Mouse (Mus musculus) midbrain, embryonic 10.5 days (tissue): Measurements from ENCODE around the gene Slc35f6. TPM values are rescaled to one million over a fixed set of nuclear protein-coding genes. Genes with fewer than 3 reads are reported as not detected.
"Not testable (repeated sequence)": the region's sequence is repeated elsewhere in the genome, so short reads cannot be mapped to it uniquely, and the experiment has no call there.

Source experiments
- DNase-seq: peaks from one replicate; pipeline ENCODE4 v3.0.0-alpha.2; 2017; ENCODE audit warnings: low spot score
- H3K27ac ChIP-seq: fragments of 300-500 bp; sonication (generic); replicated peaks from 2 replicates; pipeline ENCODE4 v1.5.1; 2016; ENCODE audit warnings: mild to moderate bottlenecking
- H3K27me3 ChIP-seq: fragments of 300-500 bp; sonication (generic); 2 replicates; pipeline ENCODE4 v1.6.1; 2016; ENCODE audit warnings: low read depth, mild to moderate bottlenecking; ENCODE audit not compliant: poor library complexity, severe bottlenecking
- H3K36me3 ChIP-seq: fragments of 300-500 bp; sonication (generic); 2 replicates; pipeline ENCODE4 v1.6.1; 2016; ENCODE audit warnings: mild to moderate bottlenecking, moderate library complexity
- H3K4me1 ChIP-seq: fragments of 300-500 bp; sonication (generic); 2 replicates; pipeline ENCODE4 v1.6.1; 2016
- H3K4me3 ChIP-seq: fragments of 300-500 bp; sonication (generic); 2 replicates; pipeline ENCODE4 v1.5.1; 2016; ENCODE audit warnings: mild to moderate bottlenecking, moderate library complexity
- H3K9me3 ChIP-seq: fragments of 300-500 bp; sonication (generic); replicated peaks from 2 replicates; pipeline ENCODE4 v1.6.1; 2016; ENCODE audit warnings: mild to moderate bottlenecking
- WGBS: fragments of 180-500 bp; shearing (Covaris S2); methylation state at CpG from one replicate; pipeline ENCODE4 v1.1.7; 2016; 5-methylcytosine and 5-hydroxymethylcytosine counted together
- microRNA-seq: library from miRNA; unstranded; fragments of <30 nt; microRNA quantifications from one replicate; pipeline ENCODE4, GENCODE M21; 2017
- polyA plus RNA-seq: library from polyadenylated mRNA; unstranded; fragments of >200 nt; fragmentation: Nextera tagmentation; extraction: Ambion mirVana; gene quantifications from 2 replicates; pipeline ENCODE4 v1.2.1, GENCODE M21; 2016

Gene Slc35f6
- polyA plus RNA-seq, 1 experiment from 2014 or later, result 26.7 TPM

GRCm38 (mm10) chr5:30686781-30687180 lies 39.0 kb downstream of the Slc35f6 start:
- DNase-seq, result no peak
- H3K36me3 ChIP-seq, result no peaks in the 10 kb centered on the region
- no peaks in the 10 kb centered on the region for H3K9me3 ChIP-seq
- H3K4me3 ChIP-seq, result no peak overlapping the region
- 70% methylated on average over 3 of the region's 3 CpGs for WGBS
- no peak overlapping the region for H3K27ac ChIP-seq
- H3K27me3 ChIP-seq, result no peaks in the 10 kb centered on the region
- H3K4me1 ChIP-seq, result no peaks in the 10 kb centered on the region

- H3K36me3 ChIP-seq, result no peaks in the 10 kb centered on the region
- peaks cover 14% of the 10 kb centered on the region for H3K27me3 ChIP-seq
- DNase-seq, result no peak
- H3K4me1 ChIP-seq, result peaks cover 16% of the 10 kb centered on the region
- 88% methylated on average over 8 of the region's 8 CpGs for whole genome bisulfite sequencing
- no peaks in the 10 kb centered on the region for H3K9me3 ChIP-seq
- H3K27ac ChIP-seq, result no peak overlapping the region
- no peak overlapping the region for H3K4me3 ChIP-seq
Observed at GRCm38 (mm10) chr5:30700361-30701000, 52.7 kb downstream of the Slc35f6 start.

- H3K4me1 ChIP-seq, result peaks cover 16% of the 10 kb centered on the region
- WGBS, result 37% methylated on average over 4 of the region's 4 CpGs
- not testable (repeated sequence) for H3K9me3 ChIP-seq, H3K4me3 ChIP-seq, DNase-seq, H3K36me3 ChIP-seq
- peaks cover 22% of the 10 kb centered on the region for H3K27me3 ChIP-seq
- peak overlapping the region; percentile 78 for H3K27ac ChIP-seq
Observed at GRCm38 (mm10) chr5:30701373-30701772, 53.6 kb downstream of the Slc35f6 start.

DNA sequence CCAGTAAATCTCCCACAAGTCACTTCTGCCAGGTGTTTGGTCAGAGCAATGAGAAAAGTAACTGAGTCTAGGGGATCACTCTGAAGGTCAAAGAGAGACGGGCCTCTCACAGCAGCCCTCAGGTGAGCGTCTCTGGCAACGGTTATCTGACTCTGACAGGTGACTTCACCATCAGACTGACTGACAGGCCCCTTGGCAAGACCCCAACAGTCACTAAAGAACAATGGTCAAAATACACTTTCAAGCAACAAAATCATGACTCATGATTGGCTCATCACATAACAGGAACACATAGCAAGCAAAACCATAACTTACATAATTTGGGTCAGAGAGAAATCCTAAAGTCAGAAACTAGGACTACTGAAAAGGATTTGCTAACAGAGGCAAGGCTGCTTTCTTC lies 54.1 kb downstream of the Slc35f6 start:
- Histone ChIP-seq H3K27ac (peak overlapping the region; percentile 78), H3K27me3 (peaks cover 27% of the 10 kb centered on the region), H3K36me3 (no peaks in the 10 kb centered on the region), H3K4me3 (no peak overlapping the region), H3K9me3 (no peaks in the 10 kb centered on the region), H3K4me1 (peaks cover 17% of the 10 kb centered on the region)
- no peak for DNase-seq
- WGBS, result 90% methylated on average over 3 of the region's 3 CpGs

Small RNAs within 50 kb of the gene (microRNA-seq; reads per million reads assigned to microRNA genes)
- gene Mir5625, result not detected

Other genes starting within 250 kb of the Slc35f6 start
- 0.05 and 0.29 TPM in 2 replicates for gene Otof, start 186.0 kb upstream of the Slc35f6 start, polyA plus RNA-seq
- not detected in 2 replicates for gene 1700001C02Rik, start 181.9 kb upstream of the Slc35f6 start, polyA plus RNA-seq
- not detected in 2 replicates for gene Cib4, start 102.1 kb upstream of the Slc35f6 start, polyA plus RNA-seq
- 0.12 and 0.27 TPM in 2 replicates for gene Kcnk3, start 59.8 kb upstream of the Slc35f6 start, polyA plus RNA-seq
- 413 and 444 TPM in 2 replicates for gene Cenpa, start 18.8 kb downstream of the Slc35f6 start, polyA plus RNA-seq
- 90.7 and 126 TPM in 2 replicates for gene Dpysl5, start 63.6 kb downstream of the Slc35f6 start, polyA plus RNA-seq
- gene Mapre3, start 166.7 kb downstream of the Slc35f6 start, polyA plus RNA-seq, result 22.9 and 38.2 TPM in 2 replicates
- 63.3 and 63.6 TPM in 2 replicates for gene Tmem214, start 220.1 kb downstream of the Slc35f6 start, polyA plus RNA-seq
- 17.4 and 20.1 TPM in 2 replicates for gene Agbl5, start 240.8 kb downstream of the Slc35f6 start, polyA plus RNA-seq